Mouse (Mus musculus) liver, adult 2 months (tissue): ENCODE data around the gene Acad10.

Experiments used
- CTCF ChIP-seq: fragments of 200-500 bp; IDR thresholded peaks from 2 replicates; pipeline ENCODE4 v1.5.1; 2011; ENCODE audit warnings: low read depth, low read length, control low read depth
- POLR2A ChIP-seq: fragments of 200-500 bp; IDR thresholded peaks from 2 replicates; pipeline ENCODE4 v1.6.1; 2011; ENCODE audit warnings: low read length, control low read depth; ENCODE audit not compliant: insufficient read depth; ENCODE audit errors: extremely low read depth

DNA sequence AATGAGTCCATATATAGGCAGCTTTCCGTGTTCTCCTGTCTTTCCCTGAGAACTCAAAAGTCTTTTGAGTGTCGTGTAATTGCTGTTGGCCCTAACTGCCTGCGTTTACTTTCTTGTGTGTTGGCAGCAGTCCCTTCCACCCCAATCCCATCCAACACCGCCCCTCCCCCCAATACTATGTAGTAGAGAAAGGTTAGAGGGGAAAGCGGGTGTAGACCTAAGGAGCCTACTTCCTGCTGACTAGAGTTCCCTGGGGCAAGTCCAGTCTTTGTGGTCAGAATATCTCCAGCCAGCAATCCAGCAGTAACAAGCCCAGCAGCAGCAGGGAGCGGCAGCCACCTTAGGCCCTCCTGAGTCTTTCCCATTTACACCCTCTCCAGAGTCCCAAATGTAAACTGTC, 8.1 kb upstream of the Acad10 start:
- TF ChIP-seq CTCF (no peak), POLR2A (no peak)
